Mouse (Mus musculus): ENCODE measurements around the gene Pou3f3.

Gene Pou3f3

GRCm38 (mm10) chr1:42695578-42695915 lies at the start of gene Pou3f3:
Gene Pou3f3 (plus strand): TSS chr1:42695768.
- no peak for DNase-seq

GRCm38 (mm10) chr1:42648366-42648935 lies 47.1 kb upstream of the Pou3f3 start:
- DNase-seq = no peak

GRCm38 (mm10) chr1:42651461-42651860 lies 44.1 kb upstream of the Pou3f3 start:
- DNase-seq = no peak

- DNase-seq = no peak
Measured at GRCm38 (mm10) chr1:42667546-42667945, 28.0 kb upstream of the Pou3f3 start.

GRCm38 (mm10) chr1:42680673-42681072 lies 14.9 kb upstream of the Pou3f3 start:
- DNase-seq = no peak

- no peak for DNase-seq
Measured at GRCm38 (mm10) chr1:42681762-42682161, 13.8 kb upstream of the Pou3f3 start.

- no peak for DNase-seq
Measured at GRCm38 (mm10) chr1:42683861-42684260, 11.7 kb upstream of the Pou3f3 start.

- no peak for DNase-seq
Measured at GRCm38 (mm10) chr1:42684345-42684744, 11.2 kb upstream of the Pou3f3 start.

GRCm38 (mm10) chr1:42684783-42685182 lies 10.8 kb upstream of the Pou3f3 start:
- DNase-seq = no peak

GRCm38 (mm10) chr1:42685321-42685960 lies 10.1 kb upstream of the Pou3f3 start:
- DNase-seq = no peak

- DNase-seq = no peak
Measured at GRCm38 (mm10) chr1:42686194-42687131, 9.1 kb upstream of the Pou3f3 start.

GRCm38 (mm10) chr1:42687271-42687670 lies 8.3 kb upstream of the Pou3f3 start:
- no peak for DNase-seq

- DNase-seq = no peak
Measured at GRCm38 (mm10) chr1:42687756-42688540, 7.6 kb upstream of the Pou3f3 start.

GRCm38 (mm10) chr1:42688541-42689125 lies 6.9 kb upstream of the Pou3f3 start:
- no peak for DNase-seq

- DNase-seq = no peak
Measured at GRCm38 (mm10) chr1:42690024-42690575, 5.5 kb upstream of the Pou3f3 start.

GRCm38 (mm10) chr1:42691202-42692170 lies 4.1 kb upstream of the Pou3f3 start:
- peak in 1 of 2 experiments; percentile 45 for DNase-seq

- DNase-seq = no peak
Measured at GRCm38 (mm10) chr1:42692221-42692620, 3.3 kb upstream of the Pou3f3 start.

GRCm38 (mm10) chr1:42693101-42693715 lies 2.4 kb upstream of the Pou3f3 start:
- DNase-seq = no peak

GRCm38 (mm10) chr1:42693852-42694251 lies 1.7 kb upstream of the Pou3f3 start:
- no peak for DNase-seq

GRCm38 (mm10) chr1:42694290-42694664 lies 1.3 kb upstream of the Pou3f3 start:
- no peak for DNase-seq

All from B cell, adult 2 months (primary cell).